Mouse (Mus musculus): ENCODE results near the gene Ubb.

DNA sequence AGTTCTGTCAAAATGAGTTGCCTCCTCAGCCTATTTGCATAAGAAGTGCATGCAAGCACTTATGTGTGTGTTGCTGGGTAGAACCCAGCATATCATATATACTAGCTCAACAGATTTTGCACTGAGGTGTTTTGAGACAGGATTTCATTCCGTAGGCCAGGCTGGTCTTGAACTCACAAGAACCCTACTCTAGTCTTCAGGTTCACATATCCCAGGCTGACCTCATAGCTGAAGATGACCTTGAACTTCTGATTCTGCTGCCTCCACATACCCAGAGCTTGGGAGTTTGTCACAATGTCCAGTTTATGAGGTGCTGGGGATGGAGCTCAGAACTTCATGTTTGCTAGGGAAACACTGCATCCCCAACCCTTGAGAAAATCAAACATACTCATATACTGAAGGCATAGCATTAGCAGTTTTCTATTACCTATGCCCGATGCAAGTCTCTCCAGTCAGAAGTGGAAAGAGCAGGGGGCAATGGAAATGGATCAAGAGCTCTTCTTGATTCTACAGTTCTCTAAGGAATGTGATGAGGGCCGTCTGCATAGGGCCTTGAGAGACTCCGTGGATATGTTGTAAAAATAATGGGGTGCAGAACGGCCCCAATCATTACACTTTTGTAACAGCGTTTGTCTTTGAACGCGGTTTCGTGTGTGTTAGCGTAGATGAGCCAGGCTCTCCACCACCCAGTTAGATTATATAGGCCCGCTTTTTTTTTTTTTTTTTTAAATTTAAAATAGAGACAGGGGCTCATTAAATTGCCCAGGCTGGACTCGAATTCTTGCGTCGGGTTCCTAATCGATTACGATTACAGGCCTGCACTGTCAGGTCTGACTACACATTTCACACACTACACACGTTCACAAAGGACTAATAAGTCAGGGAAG, 51.0 kb downstream of the Ubb start:
- TF ChIP-seq CTCF (IDR thresholded peaks at IDR 0.05; ENCODE audit: borderline replicate concordance, insufficient read depth, low read length) (no peak), POLR2A (IDR thresholded peaks at IDR 0.05; ENCODE audit: low read depth, low read length) (peak; percentile 4)
